Comparison of ENCODE assay signal across 25 mouse cellular contexts in the genomic region with DNA sequence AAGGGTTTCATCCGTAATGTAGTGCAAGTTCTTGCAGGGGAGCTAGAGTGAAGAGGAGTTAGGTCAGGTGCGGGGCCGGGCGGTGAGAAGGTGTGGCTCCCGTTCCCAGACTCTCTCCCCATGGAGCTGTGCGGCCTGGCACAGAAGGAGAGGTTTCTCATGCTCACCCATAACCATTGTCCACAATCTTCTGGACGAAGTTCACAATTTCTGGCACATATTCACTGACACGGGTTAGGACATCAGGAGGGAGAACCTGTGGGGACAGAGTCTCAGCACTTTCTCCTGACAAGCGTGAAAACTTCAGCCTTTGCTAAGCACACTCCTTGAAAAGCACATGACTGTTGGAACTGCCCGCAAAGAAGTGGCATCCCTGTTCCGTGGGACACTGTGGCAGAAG. TPM values are rescaled to one million over a fixed set of nuclear protein-coding genes. Genes with fewer than 3 reads are reported as not detected.
"Had no signal": no experiment of that assay in that cellular context is flagged by ENCODE, and none has a peak within 500 bp of the region (broad histone marks: within the 10 kb centered on the region; RNA-seq: fewer than 3 reads in every experiment).

No protein-coding gene starts in this region.

- H3K27me3 ChIP-seq: heart, embryonic 12.5 days; hindbrain, embryonic 12.5 days; intestine, embryonic 15.5 days; limb, embryonic 12.5 days; liver, embryonic 12.5 days had no signal

- H3K27ac ChIP-seq: gastrocnemius, adult 2 months; heart, embryonic 10.5 days; hindbrain, embryonic 10.5 days; hindbrain, embryonic 12.5 days; hindbrain, embryonic 14.5 days; intestine, embryonic 15.5 days; kidney, postnatal 0 days; layer of hippocampus, adult 2 months; left cerebral cortex, adult 2 months; limb, embryonic 10.5 days; limb, embryonic 12.5 days; liver, embryonic 12.5 days; liver, embryonic 14.5 days had no signal

- ATAC-seq: forebrain, embryonic 16.5 days; hindbrain, embryonic 16.5 days; inflammation-experienced regulatory T-cells, adult 6 months; intestine, embryonic 15.5 days; intestine, postnatal 0 days; liver, embryonic 12.5 days had no signal

- H3K4me2 ChIP-seq: heart, embryonic 12.5 days; hindbrain, embryonic 12.5 days; hindbrain, embryonic 14.5 days; intestine, embryonic 15.5 days; limb, embryonic 12.5 days; liver, embryonic 12.5 days had no signal

- H3K4me3 ChIP-seq: gastrocnemius, adult 2 months; heart, embryonic 10.5 days; heart, embryonic 12.5 days; hindbrain, embryonic 10.5 days; hindbrain, embryonic 12.5 days; intestine, embryonic 15.5 days; layer of hippocampus, adult 2 months; left cerebral cortex, adult 2 months; limb, embryonic 10.5 days; limb, embryonic 12.5 days; liver, embryonic 12.5 days had no signal

- DNase-seq: gastrocnemius, adult 2 months; gastrocnemius, postnatal 10 days; gastrocnemius, postnatal 25 days; heart, adult 18-20 months; heart, postnatal 10 days; heart, postnatal 4 days; kidney, postnatal 4 days; liver had no signal

- H3K4me1 ChIP-seq: hindbrain, embryonic 12.5 days; intestine, embryonic 15.5 days; limb, embryonic 10.5 days; limb, embryonic 12.5 days; liver, embryonic 12.5 days had no signal

- H3K9me3 ChIP-seq: heart, embryonic 10.5 days; heart, embryonic 12.5 days; hindbrain, embryonic 10.5 days; hindbrain, embryonic 12.5 days; intestine, embryonic 15.5 days; limb, embryonic 10.5 days; limb, embryonic 12.5 days; liver, embryonic 12.5 days had no signal

- H3K9ac ChIP-seq: heart, embryonic 12.5 days; hindbrain, embryonic 12.5 days; hindbrain, embryonic 14.5 days; intestine, embryonic 15.5 days; limb, embryonic 12.5 days; liver, embryonic 12.5 days; liver, embryonic 14.5 days had no signal

RNA-seq across cellular contexts. Expression of a gene that starts 52.8 kb away (rescaled TPM):
- total RNA-seq: layer of hippocampus, adult 2 months; left cerebral cortex, adult 2 months had no signal
- polyA plus RNA-seq: forebrain, embryonic 16.5 days had no signal
